Mouse (Mus musculus) c-Kit-negative CD71-positive TER-119-positive erythroid progenitor cells, embryonic 14.5 days (primary cell): ENCODE data around the gene Reln.

ENCODE experiments used
- DNase-seq: peaks from one replicate; pipeline ENCODE4 v3.0.0-alpha.2; 2013; ENCODE audit warnings: low read depth, low spot score

The Reln gene

DNA sequence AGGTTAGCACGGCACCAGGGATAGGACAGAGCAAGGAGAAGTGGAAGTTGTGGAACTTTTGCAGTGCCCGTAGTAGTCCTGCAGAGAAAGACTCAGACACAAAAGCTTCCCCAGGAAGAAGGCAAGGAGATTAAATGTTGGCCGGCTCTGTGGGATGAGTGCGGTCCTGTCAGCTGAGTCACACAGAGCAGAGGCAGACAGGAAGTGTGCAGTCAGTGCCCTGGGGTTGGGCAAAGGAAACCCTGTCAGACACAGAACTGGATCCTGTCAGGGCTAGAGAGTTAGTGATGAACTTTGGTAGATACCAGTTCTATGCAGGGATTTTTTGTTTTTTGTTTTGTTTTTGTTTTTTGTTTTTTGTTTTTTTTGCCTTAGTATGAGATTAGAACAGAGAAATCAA is 120.0 kb downstream of the Reln start:
- no peak for DNase-seq

- no peak for DNase-seq
Measured at GRCm38 (mm10) chr5:22223940-22224339, 120.6 kb downstream of the Reln start.

DNA sequence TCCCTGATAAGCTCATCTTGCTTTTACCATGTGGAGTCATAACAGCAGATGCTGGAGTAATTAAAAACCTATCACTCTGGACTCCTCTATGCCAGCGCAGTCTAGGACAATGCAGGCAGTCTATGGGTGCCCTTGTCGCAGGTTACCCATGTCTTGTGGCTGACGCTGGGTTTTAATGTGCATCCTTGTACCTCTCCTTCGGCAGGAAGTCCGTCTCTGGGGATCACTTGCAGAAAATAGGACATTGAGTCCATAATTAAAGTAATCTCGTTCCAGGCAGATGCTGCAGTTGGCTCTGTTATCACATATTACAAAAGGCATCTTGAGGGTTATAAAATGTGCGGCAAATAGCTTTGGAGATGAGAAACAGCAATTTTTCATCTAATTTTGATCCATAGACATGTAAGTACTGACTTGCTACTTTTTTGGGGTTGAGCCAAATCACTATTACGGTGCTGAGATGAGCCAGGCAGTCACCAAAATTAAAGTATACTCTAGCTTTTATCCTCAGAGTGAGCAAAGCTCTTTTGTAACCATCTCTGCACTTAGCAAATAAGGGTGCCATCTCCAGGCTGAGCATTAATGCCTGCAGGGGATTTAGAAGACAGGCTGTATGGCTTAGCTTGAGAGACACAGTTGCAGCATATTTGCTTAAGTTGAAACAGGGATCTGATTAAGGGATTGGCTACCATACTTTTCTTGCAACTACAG is 136.0 kb downstream of the Reln start:
- DNase-seq: no peak

- DNase-seq: no peak
Measured at GRCm38 (mm10) chr5:22197926-22198325, 146.6 kb downstream of the Reln start.

GRCm38 (mm10) chr5:22196891-22197290 is 147.6 kb downstream of the Reln start:
- DNase-seq: no peak

GRCm38 (mm10) chr5:22196476-22196875 is 148.0 kb downstream of the Reln start:
- no peak for DNase-seq

- no peak for DNase-seq
Measured at GRCm38 (mm10) chr5:22195352-22195941, 149.1 kb downstream of the Reln start.

DNA sequence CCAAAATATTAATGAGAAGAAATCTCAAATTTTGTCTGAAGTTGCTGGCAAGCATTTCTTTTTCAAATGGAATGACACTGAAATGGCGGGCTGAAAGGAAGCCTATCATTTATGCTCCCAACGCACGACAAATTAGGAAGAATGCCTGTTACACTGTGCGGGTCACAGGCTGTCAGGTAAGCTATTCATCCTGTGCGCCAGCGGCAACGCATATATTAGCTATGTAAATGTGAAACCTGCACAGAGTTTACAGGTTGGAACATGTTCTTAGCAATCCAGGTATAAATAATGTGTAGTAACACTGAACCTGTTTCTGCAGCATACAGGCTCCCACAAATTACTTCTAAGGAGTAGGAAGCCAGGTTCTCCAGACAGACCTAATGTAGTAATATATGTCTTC is 152.7 kb downstream of the Reln start:
- no peak for DNase-seq

- no peak for DNase-seq
Measured at GRCm38 (mm10) chr5:22190333-22190732, 154.2 kb downstream of the Reln start.

- no peak for DNase-seq
Measured at GRCm38 (mm10) chr5:22187599-22187998, 156.9 kb downstream of the Reln start.

DNA sequence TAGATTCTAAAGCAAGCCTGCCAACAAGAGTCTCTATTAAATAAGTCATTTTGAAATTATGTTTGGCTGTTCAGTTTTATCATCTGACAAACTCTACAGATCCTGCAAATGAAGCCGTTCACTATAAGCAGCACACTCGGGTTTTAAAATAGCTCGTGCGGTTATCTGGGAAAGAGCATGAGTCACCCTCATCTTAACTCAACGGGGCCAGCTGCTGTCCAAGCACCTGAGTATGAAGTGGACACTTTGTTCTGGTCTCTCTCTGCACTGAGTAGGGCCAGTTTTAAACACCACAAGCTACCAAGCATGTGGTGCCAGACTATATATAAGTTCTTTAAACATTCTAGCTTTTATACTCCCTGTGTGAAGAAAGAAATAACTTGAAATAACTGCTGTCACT is 168.0 kb downstream of the Reln start:
- DNase-seq: no peak

GRCm38 (mm10) chr5:22171336-22171735 is 173.2 kb downstream of the Reln start:
- DNase-seq: no peak

GRCm38 (mm10) chr5:22164060-22164934 is 180.2 kb downstream of the Reln start:
- DNase-seq: no peak

- no peak for DNase-seq
Measured at GRCm38 (mm10) chr5:22160935-22161334, 183.6 kb downstream of the Reln start.

- DNase-seq: no peak
Measured at GRCm38 (mm10) chr5:22158754-22159153, 185.7 kb downstream of the Reln start.

DNA sequence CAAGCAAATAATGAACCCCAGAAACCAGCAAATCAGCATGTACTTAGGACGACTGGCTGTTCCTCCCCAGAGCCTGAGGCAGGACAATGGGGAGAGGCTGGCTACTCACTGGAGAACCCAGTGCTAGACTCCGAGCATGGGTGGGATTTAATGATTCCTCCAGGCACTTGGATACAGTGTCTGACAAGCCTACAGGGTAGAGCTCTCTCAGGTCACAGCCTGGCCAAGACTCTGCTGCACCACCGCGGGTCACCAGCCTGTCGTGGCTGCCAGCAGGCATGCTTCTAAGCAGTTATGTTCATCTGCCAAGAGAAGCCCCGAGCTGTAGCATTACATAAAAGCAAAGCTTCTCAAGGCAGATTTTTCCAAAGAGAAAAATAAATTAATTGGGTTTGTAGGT is 190.9 kb downstream of the Reln start:
- no peak for DNase-seq

DNA sequence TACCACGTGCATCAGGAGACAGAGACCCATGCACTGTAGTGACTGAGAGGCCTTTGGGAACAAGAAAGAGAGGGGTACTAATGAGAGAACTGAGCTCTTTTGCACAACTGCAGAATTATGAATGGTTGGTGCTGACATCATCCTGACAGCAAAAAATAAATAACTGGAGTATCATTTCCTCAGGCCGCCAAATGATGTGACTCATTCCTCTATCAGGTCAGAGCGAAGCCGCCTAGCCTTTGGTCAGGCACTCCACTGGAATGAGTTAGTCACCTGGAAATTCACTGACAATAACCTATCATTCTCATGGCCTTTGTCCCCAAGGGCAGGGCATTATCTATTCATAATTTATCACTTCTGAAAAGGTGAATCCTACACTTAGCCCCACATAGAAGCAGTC is 202.7 kb downstream of the Reln start:
- no peak for DNase-seq

DNA sequence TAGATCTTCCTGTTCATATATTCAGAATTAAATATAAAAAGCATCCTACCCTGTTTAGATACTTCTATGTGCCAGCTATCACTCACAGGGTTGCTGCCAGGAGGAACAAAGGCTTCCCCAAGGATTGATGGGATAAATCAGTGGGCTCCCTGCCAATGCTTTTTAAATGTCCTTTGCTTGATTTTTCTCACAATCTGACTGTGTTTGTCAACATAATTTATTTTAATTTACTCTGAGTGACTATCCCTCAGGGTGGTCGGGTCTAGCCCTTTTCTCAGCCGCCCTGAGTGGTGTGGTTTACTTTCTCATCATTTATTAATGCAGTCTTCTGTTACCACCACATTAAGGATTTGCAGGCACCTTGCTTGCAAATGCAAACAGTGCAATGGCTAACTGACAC is 205.5 kb downstream of the Reln start:
- no peak for DNase-seq

- DNase-seq: no peak
Measured at GRCm38 (mm10) chr5:22134402-22134801, 210.1 kb downstream of the Reln start.

- DNase-seq: no peak
Measured at GRCm38 (mm10) chr5:22131730-22132522, 212.6 kb downstream of the Reln start.

- DNase-seq: no peak
Measured at GRCm38 (mm10) chr5:22127583-22127982, 216.9 kb downstream of the Reln start.

DNA sequence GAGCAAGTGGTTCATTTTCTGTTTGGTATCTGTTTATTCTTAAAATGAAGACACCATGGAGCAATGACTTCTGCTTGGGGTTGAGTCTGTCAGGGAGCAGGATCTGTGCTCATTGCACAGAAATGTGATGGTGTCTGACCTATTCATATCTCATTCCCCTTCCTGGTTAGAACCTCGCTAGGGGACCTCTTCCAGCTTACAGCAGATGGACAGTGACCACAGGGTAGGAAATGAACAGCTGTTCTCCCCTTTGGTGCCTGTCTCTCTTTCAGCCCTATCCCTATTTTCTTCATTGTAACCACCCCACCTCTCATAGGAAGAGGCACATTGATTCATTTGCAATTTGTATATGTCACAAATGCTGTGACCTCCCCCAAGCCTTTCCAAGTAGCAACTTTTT is 225.2 kb downstream of the Reln start:
- no peak for DNase-seq
